Mouse (Mus musculus): ENCODE measurements around the gene Ubash3b.
A peak's percentile ranks its signal among the peaks of the same experiment; 100 is the strongest.

Ubash3b gene

GRCm38 (mm10) chr9:41007785-41008184 is 153.7 kb downstream of the Ubash3b start:
- no peak for DNase-seq (ENCODE audit: low read depth, low spot score)

DNA sequence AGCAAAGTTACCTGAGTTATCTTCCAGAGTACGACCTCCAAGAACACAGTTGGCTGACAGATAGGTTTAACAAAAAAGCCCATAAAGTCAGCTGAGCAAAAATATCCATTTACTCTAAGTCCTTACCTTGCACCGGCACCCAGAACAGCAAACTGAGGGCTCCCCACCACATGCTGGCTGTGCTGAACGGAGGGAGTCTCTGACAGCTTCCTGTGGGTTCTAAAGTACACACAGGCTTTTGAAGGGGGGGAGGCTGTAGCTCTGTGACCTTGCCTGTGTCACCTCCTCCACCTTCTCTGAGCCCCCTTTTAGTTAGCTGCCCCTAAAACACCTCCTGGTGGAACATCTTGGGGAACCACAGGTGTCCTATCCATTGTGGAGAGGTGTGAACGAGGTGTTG is 157.1 kb downstream of the Ubash3b start, which contains the start of gene Crtam:
TSS of gene Crtam (minus strand) at position 214 of the 400 bp plus-strand sequence.
- DNase-seq (ENCODE audit: low read depth, low spot score) = no peak

DNA sequence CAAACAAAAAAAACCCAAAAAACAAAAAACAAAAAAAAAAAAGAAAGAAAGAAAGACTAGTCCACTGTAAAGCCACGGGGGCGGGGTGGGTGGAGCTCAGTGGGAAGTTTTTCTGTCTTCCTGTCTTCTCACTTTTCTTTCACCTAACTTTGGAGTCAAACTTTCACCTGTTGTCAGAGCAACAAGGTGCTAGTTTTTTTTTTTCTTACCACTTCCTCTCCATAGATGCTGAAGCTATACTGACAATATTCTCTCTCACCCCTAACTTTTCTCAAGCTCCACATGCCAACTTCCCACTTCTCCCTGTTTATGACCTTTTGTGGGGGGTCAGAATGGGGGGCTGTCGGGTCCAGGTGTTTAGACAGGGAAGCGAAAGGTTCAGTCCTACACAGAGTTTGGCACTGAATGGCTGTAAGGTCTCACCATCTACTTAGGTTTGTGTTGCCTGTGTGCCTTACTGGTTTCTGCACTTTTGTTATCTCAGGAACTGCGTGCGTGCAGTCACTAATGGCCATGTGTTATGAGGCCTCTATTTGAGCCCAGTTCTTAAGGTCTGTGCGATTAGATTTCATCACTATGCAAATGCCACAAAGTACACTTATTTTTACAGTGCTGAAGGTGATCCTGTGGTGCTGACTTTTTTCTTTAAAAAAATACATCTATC is 164.2 kb downstream of the Ubash3b start:
- no peak for DNase-seq (ENCODE audit: low read depth, low spot score)

DNA sequence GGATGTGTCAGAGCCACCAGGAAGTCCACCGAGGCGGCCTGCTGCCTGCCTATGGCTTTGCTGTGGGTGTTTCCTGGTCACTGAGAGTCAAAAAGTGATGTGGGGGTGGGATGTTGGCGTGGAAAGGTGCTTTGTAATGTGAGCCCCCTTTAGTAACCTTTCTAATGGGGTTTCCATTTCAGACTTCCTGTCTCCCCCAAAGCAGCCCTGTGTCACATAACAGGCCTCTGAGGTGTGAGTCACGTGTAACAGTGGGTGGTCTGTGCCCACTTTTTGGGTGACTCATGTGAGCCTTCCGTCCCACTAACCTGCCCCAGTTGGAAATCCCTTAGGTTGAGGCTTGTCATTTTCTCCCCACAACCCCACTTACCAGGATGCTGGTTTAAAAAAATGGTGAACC is 167.4 kb downstream of the Ubash3b start:
- DNase-seq (ENCODE audit: low read depth, low spot score) = no peak

GRCm38 (mm10) chr9:40991511-40991910 is 170.0 kb downstream of the Ubash3b start:
- no peak for DNase-seq (ENCODE audit: low read depth, low spot score)

DNA sequence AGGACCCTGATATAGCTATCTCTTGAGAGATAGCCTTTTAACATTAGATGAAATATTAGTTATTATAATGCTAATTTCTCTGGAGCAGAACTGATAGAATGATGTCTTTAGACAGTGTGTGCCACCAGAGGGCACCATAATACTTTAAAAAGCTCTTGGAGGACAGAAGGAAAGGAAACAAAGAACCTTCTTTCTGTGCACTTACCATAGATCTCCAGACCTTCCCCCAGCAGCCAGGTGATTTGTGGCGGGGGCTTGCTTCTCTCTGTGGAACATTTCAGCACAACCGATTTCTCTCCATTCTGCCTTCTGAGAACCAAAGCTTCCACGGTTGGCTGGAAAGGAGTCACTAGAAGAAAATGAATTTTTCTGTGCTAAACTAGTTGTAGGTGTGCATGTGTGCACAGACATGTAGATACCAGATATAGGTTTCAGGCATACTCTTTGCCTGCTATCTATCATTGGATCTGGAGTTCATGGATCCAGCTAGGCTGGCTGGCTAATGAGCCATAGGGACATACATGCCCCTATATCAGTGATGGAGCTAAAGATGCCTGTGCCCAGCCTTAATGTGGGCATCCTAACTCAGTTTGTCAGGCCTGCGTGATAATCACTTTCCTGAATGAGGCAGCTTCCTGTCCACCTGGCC is 171.4 kb downstream of the Ubash3b start:
- peak; percentile 40 for DNase-seq (ENCODE audit: low read depth, low spot score)

GRCm38 (mm10) chr9:40984313-40984712 is 177.2 kb downstream of the Ubash3b start:
- DNase-seq (ENCODE audit: low read depth, low spot score) = no peak

GRCm38 (mm10) chr9:40983758-40984157 is 177.7 kb downstream of the Ubash3b start:
- no peak for DNase-seq (ENCODE audit: low read depth, low spot score)

GRCm38 (mm10) chr9:40982480-40982879 is 179.0 kb downstream of the Ubash3b start:
- DNase-seq (ENCODE audit: low read depth, low spot score) = peak; percentile 33

DNA sequence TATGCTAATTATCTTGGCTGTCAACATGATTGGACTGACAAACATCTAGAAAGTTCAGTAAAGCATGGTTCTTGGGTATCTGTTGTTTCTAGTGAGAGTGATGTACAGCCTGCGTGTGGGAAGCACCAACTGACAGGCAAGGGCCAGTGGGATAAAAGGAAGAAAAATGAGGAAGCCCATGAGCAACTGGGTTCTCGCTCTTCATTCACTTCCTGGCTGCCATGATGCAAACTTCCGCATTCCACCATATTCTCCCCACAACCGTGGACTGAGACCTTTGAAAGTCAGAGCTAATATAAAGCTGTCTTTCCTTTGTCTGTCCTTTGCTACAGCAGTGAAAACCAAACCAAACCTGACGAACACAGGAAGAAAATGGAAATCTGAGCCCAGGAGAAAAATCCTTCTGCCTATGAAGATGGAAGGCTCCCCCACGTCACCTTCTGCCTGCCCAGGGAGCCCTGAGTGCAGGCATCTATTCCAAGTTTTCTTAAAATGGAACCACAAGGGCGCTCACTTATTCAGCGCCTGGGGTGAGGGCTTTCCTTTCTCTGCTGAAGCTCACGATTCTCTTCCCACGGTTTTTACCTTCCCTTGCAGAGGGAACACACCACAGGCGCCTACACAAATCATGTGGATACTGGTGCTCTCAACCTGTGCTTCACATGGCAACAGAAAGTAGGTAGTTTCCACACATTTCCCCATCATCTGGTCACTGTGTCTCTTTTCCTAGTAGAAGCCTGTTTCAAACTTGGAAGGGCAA is 187.3 kb downstream of the Ubash3b start:
- DNase-seq (ENCODE audit: low read depth, low spot score) = no peak

GRCm38 (mm10) chr9:40964418-40964714 is 197.1 kb downstream of the Ubash3b start:
- no peak for DNase-seq (ENCODE audit: low read depth, low spot score)

GRCm38 (mm10) chr9:40963586-40964417 is 197.7 kb downstream of the Ubash3b start, which contains the start of gene Jhy:
Gene Jhy (minus strand): TSS chr9:40964118.
- DNase-seq (ENCODE audit: low read depth, low spot score) = peak; percentile 15

- DNase-seq (ENCODE audit: low read depth, low spot score) = no peak
Measured at GRCm38 (mm10) chr9:40961401-40961800, 200.1 kb downstream of the Ubash3b start.

Measured in R1 (cell line).